Mouse (Mus musculus): ENCODE measurements at regions not wholly inside any gene's neighbourhood (a gene's known extent, or its start where the extent isn't known, plus 50 kb on each side); places are given as distances from the start of the nearest gene placed in this dataset.

- no peak for DNase-seq
Observed at GRCm38 (mm10) chr2:50373626-50374025, 77.0 kb upstream of the Mmadhc start.

- no peak for DNase-seq
Observed at GRCm38 (mm10) chr2:50373006-50373405, 76.4 kb upstream of the Mmadhc start.

- no peak for DNase-seq
Observed at GRCm38 (mm10) chr2:50368831-50369230, 72.2 kb upstream of the Mmadhc start.

- peak; percentile 26 to 48 for DNase-seq
Observed at GRCm38 (mm10) chr2:50368351-50368750, 71.8 kb upstream of the Mmadhc start.

- no peak for DNase-seq
Observed at GRCm38 (mm10) chr2:50365221-50365620, 68.6 kb upstream of the Mmadhc start.

- DNase-seq, result no peak
Observed at GRCm38 (mm10) chr2:50356089-50356488, 59.5 kb upstream of the Mmadhc start.

GRCm38 (mm10) chr2:50347486-50348265 is 51.1 kb upstream of the Mmadhc start:
- no peak for DNase-seq

Measured in kidney, adult 8-10 months (tissue).